Mouse (Mus musculus) liver, adult (tissue): ENCODE results near the gene Kifc1.
"Not testable (repeated sequence)": the region's sequence is repeated elsewhere in the genome, so short reads cannot be mapped to it uniquely, and the experiment has no call there.

Source experiments
- GATA4 ChIP-seq: IDR thresholded peaks from 2 replicates; pipeline ENCODE4 v1.6.1; 2014; ENCODE audit warnings: mild to moderate bottlenecking, low read length; ENCODE audit not compliant: insufficient replicate concordance

The Kifc1 gene

DNA sequence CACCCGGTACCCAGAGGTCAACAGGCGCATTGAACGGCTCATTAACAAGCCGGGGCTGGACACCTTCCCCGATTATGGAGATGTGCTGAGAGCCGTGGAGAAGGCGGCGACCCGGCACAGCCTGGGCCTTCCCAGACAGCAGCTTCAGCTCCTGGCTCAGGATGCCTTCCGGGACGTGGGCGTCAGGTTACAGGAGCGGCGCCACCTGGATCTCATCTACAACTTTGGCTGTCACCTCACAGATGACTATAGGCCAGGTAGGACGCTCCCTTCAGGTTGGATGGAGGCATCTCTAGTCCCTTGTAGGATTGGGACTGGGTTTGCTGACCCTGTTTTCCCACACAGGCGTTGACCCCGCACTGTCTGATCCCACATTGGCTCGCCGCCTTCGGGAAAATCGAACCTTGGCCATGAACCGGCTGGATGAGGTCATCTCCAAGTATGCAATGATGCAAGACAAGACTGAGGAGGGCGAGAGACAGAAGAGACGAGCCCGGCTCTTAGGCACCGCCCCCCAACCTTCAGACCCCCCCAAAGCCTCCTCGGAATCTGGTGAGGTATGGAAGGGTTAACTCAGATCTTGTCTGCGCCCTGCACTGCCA lies 21.5 kb upstream of the Kifc1 start:
- no peak for TF ChIP-seq GATA4

DNA sequence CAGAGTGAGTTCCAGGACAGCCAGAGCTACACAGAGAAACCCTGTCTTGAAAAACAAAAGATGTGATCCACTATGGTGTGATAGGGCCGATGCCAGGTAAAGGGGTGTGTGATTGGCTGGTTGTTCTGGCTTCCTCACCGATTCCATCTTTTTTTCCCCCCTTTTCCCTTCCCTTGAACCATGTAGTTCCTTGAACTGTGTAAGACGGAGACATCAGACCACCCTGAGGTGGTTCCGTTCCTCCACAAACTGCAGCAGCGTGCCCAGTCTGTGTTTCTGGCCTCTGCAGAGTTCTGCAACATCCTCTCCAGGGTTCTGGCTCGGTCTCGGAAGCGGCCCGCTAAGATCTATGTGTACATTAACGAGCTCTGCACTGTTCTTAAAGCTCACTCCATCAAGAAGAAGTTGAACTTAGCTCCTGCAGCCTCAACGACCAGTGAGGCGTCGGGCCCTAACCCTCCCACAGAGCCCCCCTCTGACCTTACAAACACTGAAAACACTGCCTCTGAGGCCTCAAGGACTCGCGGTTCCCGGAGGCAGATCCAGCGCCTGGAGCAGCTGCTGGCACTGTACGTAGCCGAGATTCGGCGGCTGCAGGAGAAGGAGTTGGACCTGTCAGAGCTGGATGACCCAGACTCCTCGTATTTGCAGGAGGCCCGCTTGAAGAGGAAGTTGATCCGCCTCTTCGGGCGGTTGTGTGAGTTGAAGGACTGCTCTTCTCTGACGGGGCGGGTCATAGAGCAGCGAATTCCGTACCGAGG lies 20.8 kb upstream of the Kifc1 start:
- no peak for TF ChIP-seq GATA4

DNA sequence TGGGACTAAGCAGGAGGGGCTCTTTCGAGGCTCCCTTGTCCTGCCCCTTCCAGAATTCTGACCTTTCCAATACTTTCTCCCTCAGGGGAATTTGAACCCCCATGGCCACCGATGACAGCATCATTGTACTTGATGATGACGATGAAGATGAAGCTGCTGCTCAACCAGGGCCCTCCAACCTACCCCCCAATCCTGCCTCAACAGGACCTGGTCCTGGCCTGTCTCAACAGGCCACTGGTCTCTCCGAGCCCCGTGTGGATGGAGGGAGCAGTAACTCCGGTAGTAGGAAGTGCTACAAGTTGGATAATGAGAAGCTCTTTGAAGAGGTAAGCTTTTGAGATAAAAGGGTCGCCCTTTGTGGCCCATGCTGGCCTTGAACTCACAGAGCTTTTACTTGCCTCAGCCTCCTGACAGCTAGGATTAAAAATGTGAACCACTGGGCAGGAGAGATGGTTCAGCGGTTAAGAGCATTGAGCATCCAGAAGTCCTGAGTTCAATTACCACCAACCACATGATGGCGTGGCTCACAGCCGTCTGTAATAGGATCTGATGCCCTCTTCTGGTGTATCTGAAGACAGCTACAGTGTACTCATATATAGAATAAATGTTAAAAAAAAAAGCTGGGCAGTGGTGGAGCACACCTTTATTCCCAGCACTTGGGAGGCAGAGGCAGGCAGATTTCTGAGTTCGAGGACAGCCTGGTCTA lies 20.0 kb upstream of the Kifc1 start:
- TF ChIP-seq GATA4 = no peak

DNA sequence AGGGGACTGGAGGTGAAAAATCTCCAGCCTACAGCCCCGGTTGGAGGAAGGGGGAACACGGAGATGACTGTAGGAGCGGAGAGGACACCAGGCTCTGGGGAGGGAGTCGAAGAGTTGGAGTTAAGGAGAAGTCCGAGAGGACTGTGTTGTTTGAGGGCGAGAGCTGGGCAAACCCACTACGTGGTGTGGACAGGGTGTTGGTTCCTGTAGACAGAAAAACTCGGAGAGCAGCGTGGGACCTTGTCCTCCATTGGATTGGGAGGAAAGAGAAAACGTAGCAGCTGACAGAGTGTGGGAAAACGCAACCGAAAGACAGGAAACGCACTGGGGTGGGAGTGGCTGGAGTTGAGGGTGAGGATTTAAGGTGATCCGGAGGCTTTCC lies 19.4 kb upstream of the Kifc1 start:
- TF ChIP-seq GATA4 = no peak

DNA sequence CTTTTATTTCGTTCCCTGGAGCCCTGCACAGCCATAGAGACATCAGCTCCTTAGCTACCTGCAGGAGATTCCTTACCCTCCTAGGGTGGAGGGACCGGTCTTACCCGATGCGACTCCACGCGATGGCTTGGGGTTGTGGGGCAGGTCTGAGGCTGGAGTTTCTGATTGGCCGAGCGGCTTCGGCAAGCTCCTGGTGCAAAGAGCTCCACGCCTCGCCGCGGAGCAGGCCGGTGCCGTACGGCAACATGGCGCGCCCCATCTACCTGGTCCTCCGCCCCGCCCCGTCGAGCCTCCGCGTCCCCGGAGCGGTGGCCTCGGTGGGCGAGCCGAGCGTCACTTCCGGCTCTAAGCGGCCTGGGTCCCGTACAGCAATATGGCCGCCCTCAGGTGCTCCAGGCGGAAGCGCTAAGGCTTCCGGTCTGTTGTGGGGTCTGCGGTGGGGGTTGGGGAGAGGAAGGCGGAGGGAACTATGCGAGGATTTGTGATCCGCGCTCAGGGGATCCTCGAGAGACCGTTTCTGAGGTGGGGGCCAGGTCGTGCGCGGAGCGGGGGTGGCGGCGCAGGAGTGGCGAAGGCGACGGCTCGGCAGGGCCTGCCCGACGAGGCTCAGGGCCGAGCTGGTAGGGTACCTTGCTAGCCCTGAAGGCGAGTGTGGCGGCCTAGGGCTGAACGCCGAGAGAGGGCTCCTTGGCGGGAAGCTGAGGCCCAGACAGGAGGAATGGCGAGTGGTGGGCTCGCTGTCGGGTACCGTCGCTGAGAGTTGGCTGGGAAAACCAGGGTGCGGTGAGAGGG lies 18.8 kb upstream of the Kifc1 start, which contains the start of gene Daxx:
TSS of gene Daxx (plus strand) at position 338 of the 792 bp plus-strand sequence.
- no peak for TF ChIP-seq GATA4

DNA sequence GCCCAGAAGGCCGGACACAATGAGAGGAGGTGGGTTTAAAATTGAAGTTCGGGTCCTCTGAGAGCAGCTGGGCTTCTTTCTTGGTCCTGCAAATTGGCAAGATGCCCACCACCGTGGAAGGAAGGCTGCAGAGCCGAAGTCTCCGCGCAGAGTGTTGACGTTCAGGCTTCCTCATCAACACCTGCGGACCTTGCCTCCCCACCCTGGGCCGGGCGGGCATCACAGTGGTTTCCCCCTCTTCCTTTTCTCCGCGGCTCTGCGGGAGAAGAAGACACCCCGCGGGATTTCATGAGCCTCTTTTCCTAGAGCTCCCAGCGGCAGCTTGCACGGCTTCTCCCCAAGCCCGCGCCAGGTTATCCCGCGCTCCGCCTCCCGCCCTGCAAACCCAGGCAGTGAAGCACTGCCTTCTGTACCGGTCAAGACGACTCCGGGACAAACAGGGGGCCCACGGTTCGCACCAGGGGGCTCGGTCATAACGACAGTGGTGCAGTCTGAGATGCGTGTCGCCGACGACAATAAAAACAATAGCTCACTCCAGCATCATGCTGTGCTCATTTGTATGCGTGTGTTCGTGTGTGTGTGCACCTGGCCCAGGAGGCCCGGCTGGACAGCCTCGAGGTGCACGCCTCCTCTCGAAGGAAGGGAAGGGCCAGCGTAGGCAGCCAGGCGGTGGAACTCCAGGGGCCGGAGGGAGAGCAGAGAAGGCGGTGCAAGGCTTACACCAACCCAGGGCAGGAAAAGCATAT lies 18.0 kb upstream of the Kifc1 start:
- no peak for TF ChIP-seq GATA4

DNA sequence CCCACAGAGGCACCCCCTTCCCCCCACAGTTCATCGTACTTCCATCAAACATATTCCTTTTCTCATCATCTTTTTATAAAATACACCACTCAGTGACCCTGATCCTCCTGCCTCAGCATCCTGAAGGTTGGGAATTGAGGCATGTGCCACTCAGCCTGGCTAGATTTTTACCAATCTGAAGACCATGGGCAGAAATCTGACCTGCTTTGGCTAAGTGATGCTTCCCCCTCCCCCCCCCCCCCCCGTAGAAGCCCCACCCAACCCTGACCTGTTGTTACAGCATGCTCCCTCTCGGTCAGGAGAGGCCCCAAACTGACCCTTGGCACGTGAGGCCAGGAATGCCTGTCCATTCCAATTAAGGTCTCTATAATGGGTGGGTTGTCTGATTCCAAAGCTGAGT lies 14.4 kb upstream of the Kifc1 start, which contains the start of gene Platr17:
TSS of gene Platr17 (plus strand) at position 301 of the 400 bp plus-strand sequence.
- not testable (repeated sequence) for TF ChIP-seq GATA4

DNA sequence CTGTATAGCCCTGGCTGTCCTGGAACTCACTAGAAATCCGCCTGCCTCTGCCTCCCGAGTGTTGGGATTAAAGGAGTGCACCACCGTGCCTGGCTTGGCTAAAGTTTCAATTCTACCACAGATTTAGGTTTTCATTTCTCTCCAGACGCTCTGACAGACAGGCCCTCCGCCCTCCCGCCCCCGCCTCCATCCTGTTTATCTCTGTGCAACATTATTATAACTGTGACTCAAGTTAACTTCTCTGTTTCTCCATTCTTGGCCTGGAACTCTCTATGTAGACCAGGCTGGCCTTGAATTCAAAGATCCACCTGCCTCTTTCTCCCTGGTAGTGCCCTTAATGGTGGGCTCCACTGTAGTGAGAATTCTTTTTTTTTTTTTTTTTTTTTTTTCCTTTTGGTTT lies 12.0 kb upstream of the Kifc1 start:
- TF ChIP-seq GATA4 = no peak

DNA sequence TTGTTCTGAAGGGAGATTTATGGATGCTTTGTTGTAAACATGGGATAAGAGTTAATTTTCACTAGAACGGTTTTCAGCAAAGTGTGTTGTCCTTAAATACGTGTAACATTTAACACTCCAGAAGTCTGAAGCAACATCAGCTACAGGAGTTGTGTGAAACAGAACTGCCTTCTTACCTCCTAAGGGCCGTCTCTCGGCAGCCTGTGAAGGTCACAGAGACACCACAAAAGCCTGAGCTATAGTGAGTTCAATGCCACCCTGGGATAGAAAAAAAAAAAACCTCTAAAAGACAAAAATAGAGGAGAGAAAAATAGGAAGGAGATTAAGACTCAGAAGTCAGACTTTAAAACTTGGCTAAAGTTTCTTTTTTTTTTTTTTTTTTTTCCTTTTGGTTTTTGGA lies 11.6 kb upstream of the Kifc1 start:
- no peak for TF ChIP-seq GATA4

DNA sequence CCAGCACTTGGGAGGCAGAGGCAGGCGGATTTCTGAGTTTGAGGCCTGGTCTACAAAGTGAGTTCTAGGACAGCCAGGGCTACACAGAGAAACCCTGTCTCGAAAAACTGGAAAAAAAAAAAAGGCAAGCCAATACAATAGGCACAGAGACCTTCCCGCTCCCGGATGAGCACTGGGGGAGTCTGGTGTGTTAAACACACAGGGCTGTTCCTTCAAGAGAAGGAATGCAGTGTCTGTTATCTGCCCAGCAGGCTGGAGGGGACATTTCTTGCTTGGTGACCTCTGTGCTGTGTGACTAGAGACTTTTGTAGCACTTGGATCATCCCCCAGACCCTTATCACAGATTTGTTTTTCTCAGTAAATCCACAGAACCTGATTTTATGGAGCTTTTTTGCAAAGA lies 11.2 kb upstream of the Kifc1 start:
- TF ChIP-seq GATA4 = no peak

DNA sequence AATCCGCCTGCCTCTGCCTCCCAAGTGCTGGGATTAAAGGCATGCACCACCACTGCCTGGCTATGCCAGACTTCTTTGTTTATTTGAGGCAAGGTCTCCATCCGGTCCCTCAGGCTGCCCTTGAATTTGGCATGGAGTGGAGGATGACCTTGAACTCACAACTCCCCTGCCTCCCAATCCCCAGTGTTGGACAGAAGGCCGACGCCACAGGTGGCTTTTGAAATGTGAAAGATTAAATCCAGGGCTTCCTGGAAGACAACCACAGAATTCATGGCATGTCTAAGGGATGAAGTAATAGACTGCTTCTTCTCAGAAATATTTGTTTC lies 10.5 kb upstream of the Kifc1 start:
- no peak for TF ChIP-seq GATA4

DNA sequence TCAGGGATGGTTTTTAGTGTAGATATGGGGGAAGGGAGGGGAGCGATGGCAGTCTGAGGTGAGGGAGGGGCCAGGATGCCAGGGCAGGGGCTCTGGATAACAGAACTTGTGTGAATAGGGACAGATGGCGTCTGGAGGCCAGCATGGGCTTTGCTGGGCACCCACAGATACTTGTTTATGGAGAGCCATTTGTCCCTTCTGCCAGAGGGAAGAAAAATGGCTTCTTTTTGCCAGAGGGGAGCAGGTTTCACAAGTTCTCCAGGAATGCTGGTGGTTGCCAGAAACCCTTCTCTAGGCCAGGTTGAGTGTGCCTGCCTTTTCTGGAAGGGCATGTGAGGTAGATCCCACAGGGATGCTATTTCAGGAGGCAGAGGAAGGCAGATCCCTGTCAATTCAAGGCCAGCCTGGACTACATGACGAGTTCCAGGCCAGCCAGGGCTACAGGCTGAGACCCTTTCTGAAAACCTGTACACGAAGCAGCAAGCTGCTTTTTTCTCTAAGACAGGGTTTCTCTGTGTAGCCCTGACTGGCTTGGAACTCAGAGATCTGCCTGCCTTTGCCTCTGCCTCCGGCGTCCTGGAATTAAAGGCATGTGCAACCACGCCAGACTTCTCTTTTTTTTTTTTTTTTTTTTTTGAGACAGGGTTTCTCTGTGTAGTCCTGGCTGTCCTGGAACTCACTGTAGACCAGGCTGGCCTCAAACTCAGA lies 10.0 kb upstream of the Kifc1 start:
- no peak for TF ChIP-seq GATA4

DNA sequence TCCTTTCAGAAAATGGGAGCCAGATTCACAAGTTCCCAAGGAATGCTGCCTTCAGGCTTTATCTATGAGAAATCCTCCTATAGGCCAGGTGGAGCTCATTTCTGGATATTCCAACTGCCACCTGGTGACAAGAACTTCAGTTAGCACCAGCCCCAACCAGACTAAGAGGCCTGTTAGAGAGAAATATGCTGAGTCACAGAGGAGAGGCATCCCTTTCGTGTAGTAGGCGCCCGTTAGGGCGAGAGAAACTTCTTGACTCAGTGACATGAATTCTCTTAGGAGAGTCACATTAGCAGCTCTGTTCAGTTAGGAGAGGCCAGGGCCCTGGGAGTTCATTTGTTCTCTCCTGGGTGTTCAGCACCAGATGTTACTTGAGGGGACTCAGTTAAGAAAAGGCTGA lies 9.2 kb upstream of the Kifc1 start:
- TF ChIP-seq GATA4 = no peak

DNA sequence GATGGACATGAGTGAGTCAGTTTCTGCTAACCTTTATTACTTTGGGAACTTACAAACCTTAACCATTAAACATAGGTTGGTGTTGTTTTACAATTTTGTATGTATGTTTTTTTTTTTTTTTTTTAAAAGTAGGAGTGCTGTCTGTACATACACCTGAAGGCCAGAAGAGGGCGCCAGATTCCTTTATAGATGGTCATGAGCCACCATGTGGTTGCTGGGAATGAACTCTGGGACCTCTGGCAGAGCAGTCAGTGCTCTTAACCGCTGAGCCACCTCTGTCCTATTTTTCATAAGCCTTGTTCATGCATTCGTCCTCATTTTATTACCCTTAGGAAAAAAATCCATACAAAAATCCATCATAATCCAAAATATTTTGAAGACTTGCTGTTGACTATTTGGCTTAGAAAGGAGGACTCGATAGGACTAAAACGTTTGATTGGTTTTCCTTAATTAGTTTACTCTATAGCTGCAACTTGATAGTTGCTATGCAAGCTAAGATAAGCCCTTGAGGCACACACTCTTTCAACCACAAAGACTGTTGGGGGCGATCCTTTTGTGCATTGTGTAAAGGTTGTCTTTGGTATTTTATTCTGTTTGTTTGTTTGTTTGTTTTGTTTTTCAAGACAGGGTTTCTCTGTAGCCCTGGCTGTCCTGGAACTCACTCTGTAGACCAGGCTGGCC lies 6.8 kb upstream of the Kifc1 start:
- TF ChIP-seq GATA4 = no peak
